Comparison of ENCODE assay signal across 9 mouse cellular contexts in genomic region chr6:25688927-25689519, GRCm38 (mm10). TPM values are rescaled to one million over a fixed set of nuclear protein-coding genes. Genes with fewer than 3 reads are reported as not detected.
DNase-seq lines count a peak whose midpoint lies in the region; ATAC-seq lines count a peak whose summit lies in the region.
"Had no signal": no experiment of that assay in that cellular context is flagged by ENCODE, and none has a peak within 500 bp of the region (broad histone marks: within the 10 kb centered on the region; RNA-seq: fewer than 3 reads in every experiment).

No protein-coding gene starts in this region.

- peak overlapping the region; percentile 86 for H3K4me2 ChIP-seq in kidney, embryonic 14.5 days (replicated peaks; ENCODE audit: low read depth, low read length)
- H3K4me2 ChIP-seq in forebrain, embryonic 15.5 days (replicated peaks), result peak overlapping the region; percentile 99
- peak overlapping the region; percentile 76 for H3K4me2 ChIP-seq in midbrain, embryonic 16.5 days (ENCODE audit: low read length)

- H3K4me3 ChIP-seq in kidney, embryonic 14.5 days (ENCODE audit: low read length), result peak overlapping the region; percentile 38
- peak overlapping the region; percentile 71 for H3K4me3 ChIP-seq in forebrain, embryonic 15.5 days
- H3K4me3 ChIP-seq in midbrain, embryonic 16.5 days (ENCODE audit: low read depth, low read length), result peak overlapping the region; percentile 57

- H3K9me3 ChIP-seq in kidney, embryonic 14.5 days (ENCODE audit: control insufficient read depth, low read length), result no peaks in the 10 kb centered on the region
- no peaks in the 10 kb centered on the region for H3K9me3 ChIP-seq in forebrain, embryonic 15.5 days
- H3K9me3 ChIP-seq in midbrain, embryonic 16.5 days (replicated peaks; ENCODE audit: control insufficient read depth, low read length, poor library complexity, severe bottlenecking), result no peaks in the 10 kb centered on the region

- H3K9ac ChIP-seq in kidney, embryonic 14.5 days (ENCODE audit: low read depth, low read length), result peak overlapping the region; percentile 4; the same call in 1 of the 2 replicates
- H3K9ac ChIP-seq in forebrain, embryonic 15.5 days (replicated peaks), result peak overlapping the region; percentile 65
- peak overlapping the region; percentile 69 for H3K9ac ChIP-seq in midbrain, embryonic 16.5 days (ENCODE audit: low read depth, low read length)

- 0 out of 2 replicates have a peak, but pooled peaks cover 6% of the 10 kb centered on the region for H3K4me1 ChIP-seq in kidney, embryonic 14.5 days (ENCODE audit: control insufficient read depth, insufficient read depth, low read length)
- H3K4me1 ChIP-seq in forebrain, embryonic 15.5 days, result peaks cover 27% of the 10 kb centered on the region
- peaks cover 6% of the 10 kb centered on the region for H3K4me1 ChIP-seq in midbrain, embryonic 16.5 days (ENCODE audit: control insufficient read depth, insufficient read depth, low read length)

- no peaks in the 10 kb centered on the region for H3K36me3 ChIP-seq in kidney, embryonic 14.5 days (ENCODE audit: control insufficient read depth, insufficient read depth, low read length)
- no peaks in the 10 kb centered on the region for H3K36me3 ChIP-seq in forebrain, embryonic 15.5 days
- H3K36me3 ChIP-seq in midbrain, embryonic 16.5 days (ENCODE audit: control insufficient read depth, insufficient read depth, low read length), result no peaks in the 10 kb centered on the region

- peak; percentile 41; the same call in 1 of the 2 replicates for ATAC-seq in kidney, embryonic 14.5 days (ENCODE audit: low FRiP score, low TSS enrichment)
- ATAC-seq in forebrain, embryonic 15.5 days (replicated peaks), result peak; percentile 15
- ATAC-seq in midbrain, embryonic 16.5 days, result peak; percentile 49

- no peak overlapping the region for H3K27ac ChIP-seq in kidney, embryonic 14.5 days (ENCODE audit: low read depth, low read length)
- no peak overlapping the region for H3K27ac ChIP-seq in forebrain, embryonic 15.5 days (replicated peaks)
- peak overlapping the region; percentile 72 for H3K27ac ChIP-seq in midbrain, embryonic 16.5 days (ENCODE audit: low read length)

- peaks cover 15% of the 10 kb centered on the region for H3K27me3 ChIP-seq in kidney, embryonic 14.5 days (ENCODE audit: control insufficient read depth, insufficient read depth, low read length)
- peaks cover 12% of the 10 kb centered on the region for H3K27me3 ChIP-seq in forebrain, embryonic 15.5 days
- no peaks in the 10 kb centered on the region; the same call in 1 of the 2 replicates for H3K27me3 ChIP-seq in midbrain, embryonic 16.5 days (ENCODE audit: control insufficient read depth, insufficient read depth, low read depth, low read length)

- DNase-seq in kidney, postnatal 10 days, result no peak
- peak; percentile 18 for DNase-seq in adrenal gland, postnatal 14 days
- peak; percentile 33 to 48 for DNase-seq in layer of hippocampus, postnatal 14 days (ENCODE audit: low spot score in 2 of 2)
- no peak for DNase-seq in spleen, postnatal 36 days (ENCODE audit: low spot score in 2 of 2)
- no peak for DNase-seq in urinary bladder, postnatal 10 days (ENCODE audit: low spot score)

- WGBS in kidney, embryonic 14.5 days, result 3% methylated on average over 25 of the region's 25 CpGs
- under 1% methylated on average over 25 of the region's 25 CpGs for WGBS in forebrain, embryonic 15.5 days
- WGBS in midbrain, embryonic 16.5 days, result under 1% methylated on average over 25 of the region's 25 CpGs

RNA-seq across cellular contexts. Expression of gene Gpr37, which starts 1.5 kb away (rescaled TPM):
- 0.09 and 0.20 TPM in 2 replicates for polyA plus RNA-seq in kidney, embryonic 14.5 days (2014; fragmentation: Nextera tagmentation; extraction: Ambion mirVana)
- 0.44 and 0.49 TPM in 2 replicates for total RNA-seq in adrenal gland, postnatal 14 days (2021)
- polyA plus RNA-seq in forebrain, embryonic 15.5 days (2015; fragmentation: Nextera tagmentation; extraction: Ambion mirVana), result 1.9 and 2.5 TPM in 2 replicates
- 10 to 100 TPM; 36.9 TPM for total RNA-seq in layer of hippocampus, postnatal 14 days (2021)
- polyA plus RNA-seq in midbrain, embryonic 16.5 days (2015; fragmentation: Nextera tagmentation; extraction: Ambion mirVana), result 5.2 and 7.0 TPM in 2 replicates
- polyA plus RNA-seq: large intestine, adult 2 months had no signal

Comparison
In these comparisons a context has a peak if more than half of its experiments do, and no peak if none do; other contexts are left out.
1. H3K9ac ChIP-seq: peak in every context shown above with its lines; median percentile 69 in midbrain, embryonic 16.5 days; 65 in forebrain, embryonic 15.5 days; 4 in kidney, embryonic 14.5 days.
2. DNase-seq: peak in adrenal gland, postnatal 14 days (single experiment) and layer of hippocampus, postnatal 14 days (2 of 2); none in kidney, postnatal 10 days (single experiment), spleen, postnatal 36 days (0 of 2) and urinary bladder, postnatal 10 days (single experiment).
3. Peak in every context shown above with its lines, with median percentiles within 50 percentile points of each other: ATAC-seq, H3K4me2 ChIP-seq and H3K4me3 ChIP-seq.